Mouse (Mus musculus) kidney, adult 11 months (tissue): ENCODE measurements at regions not wholly inside any gene's neighbourhood (a gene's known extent, or its start where the extent isn't known, plus 50 kb on each side); places are given as distances from the start of the nearest gene placed in this dataset.

Experiments used
- DNase-seq: peaks from one replicate; pipeline ENCODE4 v3.0.0; 2022

GRCm38 (mm10) chr13:107531026-107531425 is 509.1 kb upstream of the Kif2a start:
- no peak for DNase-seq

- DNase-seq = no peak
Observed at GRCm38 (mm10) chr13:107530392-107530791, 508.5 kb upstream of the Kif2a start.

- no peak for DNase-seq
Observed at GRCm38 (mm10) chr13:107528724-107529456, 507.0 kb upstream of the Kif2a start.

- DNase-seq = no peak
Observed at GRCm38 (mm10) chr13:107522942-107523341, 501.0 kb upstream of the Kif2a start.

GRCm38 (mm10) chr13:107514236-107514635 is 492.3 kb upstream of the Kif2a start:
- no peak for DNase-seq

- DNase-seq = no peak
Observed at GRCm38 (mm10) chr13:107513274-107514146, 491.6 kb upstream of the Kif2a start.

GRCm38 (mm10) chr13:107507336-107507735 is 485.4 kb upstream of the Kif2a start:
- DNase-seq = no peak

GRCm38 (mm10) chr13:107506832-107507231 is 484.9 kb upstream of the Kif2a start:
- no peak for DNase-seq

- no peak for DNase-seq
Observed at GRCm38 (mm10) chr13:107505318-107505717, 483.4 kb upstream of the Kif2a start.

- no peak for DNase-seq
Observed at GRCm38 (mm10) chr13:107502261-107502660, 480.3 kb upstream of the Kif2a start.

GRCm38 (mm10) chr13:107500776-107501489 is 479.0 kb upstream of the Kif2a start:
- DNase-seq = no peak

GRCm38 (mm10) chr13:107499296-107499695 is 477.4 kb upstream of the Kif2a start:
- no peak for DNase-seq

GRCm38 (mm10) chr13:107495161-107495732 is 473.3 kb upstream of the Kif2a start:
- no peak for DNase-seq

GRCm38 (mm10) chr13:107493765-107494164 is 471.8 kb upstream of the Kif2a start:
- DNase-seq = peak; percentile 35

GRCm38 (mm10) chr13:107492448-107492847 is 470.5 kb upstream of the Kif2a start:
- DNase-seq = no peak

GRCm38 (mm10) chr13:107491423-107491822 is 469.5 kb upstream of the Kif2a start:
- no peak for DNase-seq

- no peak for DNase-seq
Observed at GRCm38 (mm10) chr13:107485400-107486017, 463.6 kb upstream of the Kif2a start.

- no peak for DNase-seq
Observed at GRCm38 (mm10) chr13:107484630-107484998, 462.7 kb upstream of the Kif2a start.

- no peak for DNase-seq
Observed at GRCm38 (mm10) chr13:107483967-107484629, 462.2 kb upstream of the Kif2a start.

GRCm38 (mm10) chr13:107475166-107475565 is 453.2 kb upstream of the Kif2a start:
- no peak for DNase-seq

- peak; percentile 92 for DNase-seq
Observed at GRCm38 (mm10) chr13:107469491-107470276, 447.8 kb upstream of the Kif2a start.
